Mouse (Mus musculus) liver, adult 2 months (tissue): ENCODE results near the gene Rnf26.

ENCODE experiments used
- CTCF ChIP-seq: fragments of 200-500 bp; IDR thresholded peaks from 2 replicates; pipeline ENCODE4 v1.5.1; 2011; ENCODE audit warnings: low read depth, low read length, control low read depth
- POLR2A ChIP-seq: fragments of 200-500 bp; IDR thresholded peaks from 2 replicates; pipeline ENCODE4 v1.6.1; 2011; ENCODE audit warnings: low read length, control low read depth; ENCODE audit not compliant: insufficient read depth; ENCODE audit errors: extremely low read depth

DNA sequence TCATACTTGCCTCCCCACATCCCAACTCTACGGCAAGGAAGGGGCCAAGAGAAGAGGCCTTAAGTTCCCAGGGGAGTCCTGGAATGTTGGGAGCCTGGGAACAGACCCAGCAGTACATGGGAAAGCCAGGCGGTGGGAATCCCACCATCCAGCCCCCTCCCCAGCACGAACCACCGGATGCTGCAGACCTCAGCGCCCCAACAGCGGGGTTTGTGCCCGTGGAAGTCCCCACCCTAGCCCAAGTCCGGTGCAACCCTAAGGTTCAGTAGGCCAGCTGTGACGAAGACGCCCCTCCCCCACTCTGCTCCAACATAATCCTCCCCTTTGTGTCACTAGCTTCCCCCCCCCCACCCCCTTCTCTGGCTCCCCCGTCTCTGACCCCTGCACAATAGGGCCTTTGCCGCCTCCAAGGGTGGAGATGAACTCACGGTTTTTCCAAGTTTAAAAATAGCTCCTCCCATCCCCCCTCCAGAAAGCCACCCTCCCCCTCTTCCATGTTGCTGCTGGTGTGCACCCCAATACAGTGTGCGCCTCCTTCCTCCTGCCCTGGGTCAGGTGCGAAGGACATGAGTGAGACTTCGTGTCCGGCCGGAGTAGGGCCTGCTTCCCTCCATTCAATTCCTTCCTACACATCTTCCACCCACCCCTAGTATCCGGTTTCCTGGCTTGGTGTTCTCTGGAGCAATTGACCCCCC is 17.4 kb upstream of the Rnf26 start:
- TF ChIP-seq POLR2A (no peak), CTCF (no peak)
